Mouse (Mus musculus) T-helper 2 cell (primary cell): ENCODE results near the gene Zp2.

Source experiments
- in situ Hi-C: fragments of 300-600 bp; cut with MboI, MseI; formaldehyde crosslinking; loops from one replicate; pipeline ENCODE4 v1.15.1; 2025; ENCODE audit warnings: high pct_unique_total_duplicates

Gene Zp2

GRCm38 (mm10) chr7:120145191-120145590 lies at the start of gene Zp2:
TSS of gene Zp2 (minus strand) at chr7:120145291.
- in situ Hi-C loops, result no loop called here

GRCm38 (mm10) chr7:120192816-120193215 lies 47.7 kb upstream of the Zp2 start:
- in situ Hi-C loops, result no loop called here

- in situ Hi-C loops, result no loop called here
Observed at GRCm38 (mm10) chr7:120192207-120192606, 47.1 kb upstream of the Zp2 start.

GRCm38 (mm10) chr7:120190150-120190665 lies 45.1 kb upstream of the Zp2 start:
- in situ Hi-C loops, result no loop called here

- in situ Hi-C loops, result no loop called here
Observed at GRCm38 (mm10) chr7:120189369-120190149, 44.5 kb upstream of the Zp2 start.

GRCm38 (mm10) chr7:120188946-120189345 lies 43.9 kb upstream of the Zp2 start:
- in situ Hi-C loops, result no loop called here

- in situ Hi-C loops, result no loop called here
Observed at GRCm38 (mm10) chr7:120182891-120183290, 37.8 kb upstream of the Zp2 start.

- in situ Hi-C loops, result no loop called here
Observed at GRCm38 (mm10) chr7:120181401-120182230, 36.5 kb upstream of the Zp2 start.

GRCm38 (mm10) chr7:120180547-120180946 lies 35.5 kb upstream of the Zp2 start:
- in situ Hi-C loops, result no loop called here

GRCm38 (mm10) chr7:120178935-120179334 lies 33.8 kb upstream of the Zp2 start:
- in situ Hi-C loops, result no loop called here

GRCm38 (mm10) chr7:120177611-120178010 lies 32.5 kb upstream of the Zp2 start:
- in situ Hi-C loops, result no loop called here

GRCm38 (mm10) chr7:120174723-120175504 lies 29.8 kb upstream of the Zp2 start:
- in situ Hi-C loops, result no loop called here

GRCm38 (mm10) chr7:120173603-120174244 lies 28.6 kb upstream of the Zp2 start, which contains the start of gene Anks4b:
TSS of gene Anks4b (plus strand) at chr7:120173858.
- in situ Hi-C loops, result no loop called here

GRCm38 (mm10) chr7:120172188-120172700 lies 27.2 kb upstream of the Zp2 start:
- in situ Hi-C loops, result no loop called here

- in situ Hi-C loops, result no loop called here
Observed at GRCm38 (mm10) chr7:120163581-120164251, 18.6 kb upstream of the Zp2 start.

GRCm38 (mm10) chr7:120158121-120158613 lies 13.1 kb upstream of the Zp2 start:
- in situ Hi-C loops, result no loop called here

- in situ Hi-C loops, result no loop called here
Observed at GRCm38 (mm10) chr7:120157575-120158061, 12.5 kb upstream of the Zp2 start.

GRCm38 (mm10) chr7:120156841-120157409 lies 11.8 kb upstream of the Zp2 start:
- in situ Hi-C loops, result no loop called here

GRCm38 (mm10) chr7:120150898-120151297 lies 5.8 kb upstream of the Zp2 start:
- in situ Hi-C loops, result no loop called here

GRCm38 (mm10) chr7:120150257-120150656 lies 5.2 kb upstream of the Zp2 start:
- in situ Hi-C loops, result no loop called here
